Mouse (Mus musculus) embryo, embryonic 9.5 days (tissue): ENCODE measurements around the gene Gm42791.

Experiments
- DNase-seq: peaks from one replicate; pipeline ENCODE4 v3.0.0-alpha.2; 2017; ENCODE audit errors: extremely low spot score

Gm42791 gene

DNA sequence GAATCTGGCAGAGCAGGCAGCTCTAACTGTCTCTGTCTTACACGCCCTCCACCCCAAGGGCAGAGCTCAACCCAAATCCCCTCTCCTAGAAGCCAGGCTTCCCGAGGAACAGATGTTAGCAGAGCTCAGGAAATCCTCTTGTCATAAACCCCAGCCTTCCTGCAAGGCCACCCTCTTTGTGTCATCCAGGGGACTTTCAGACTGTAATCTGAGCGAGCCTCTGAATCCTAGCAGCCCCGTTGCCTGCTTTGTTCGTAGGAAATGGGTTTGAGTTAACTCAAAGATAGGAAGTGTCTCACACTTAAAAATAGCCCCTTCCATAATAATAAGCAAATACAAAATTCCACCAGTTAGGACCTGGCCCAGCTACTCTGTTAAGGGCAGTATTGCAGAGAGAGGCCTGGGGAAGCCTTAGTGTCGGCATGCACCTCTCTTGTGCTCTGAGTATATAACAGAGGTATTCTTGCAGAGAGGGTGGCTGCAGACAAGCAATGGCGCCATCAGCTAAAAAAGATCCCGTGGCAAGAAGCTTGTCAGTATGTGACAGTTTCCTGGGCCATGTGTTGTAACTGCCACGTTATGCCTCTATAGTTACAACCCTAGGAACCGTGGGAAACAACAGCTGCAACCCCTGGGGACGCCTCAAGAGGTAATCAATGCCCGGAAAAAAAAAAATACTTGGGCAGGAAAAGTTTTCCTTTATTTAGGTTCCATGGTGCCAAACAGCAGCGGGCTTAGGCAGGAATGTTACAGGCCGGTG, 17.1 kb downstream of the Gm42791 start:
- DNase-seq = no peak

DNA sequence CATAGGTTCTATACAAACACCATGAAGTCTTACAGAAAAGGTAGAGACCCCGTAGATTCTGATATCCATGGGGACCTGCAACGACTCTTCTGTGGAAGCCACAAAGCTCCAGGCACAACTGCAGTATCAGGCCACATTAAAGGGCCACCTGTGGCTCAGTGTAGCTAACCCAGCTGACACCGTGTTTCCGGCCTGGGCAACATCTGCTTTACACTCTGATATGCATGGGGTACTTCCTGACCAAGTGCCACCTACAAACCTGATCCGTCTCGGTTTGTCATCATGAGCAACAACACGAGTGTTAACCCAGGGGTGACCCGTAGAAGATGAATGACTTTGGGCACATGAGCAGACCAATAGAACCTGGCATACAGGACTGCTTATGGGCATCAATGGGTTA, 18.1 kb downstream of the Gm42791 start:
- no peak for DNase-seq

DNA sequence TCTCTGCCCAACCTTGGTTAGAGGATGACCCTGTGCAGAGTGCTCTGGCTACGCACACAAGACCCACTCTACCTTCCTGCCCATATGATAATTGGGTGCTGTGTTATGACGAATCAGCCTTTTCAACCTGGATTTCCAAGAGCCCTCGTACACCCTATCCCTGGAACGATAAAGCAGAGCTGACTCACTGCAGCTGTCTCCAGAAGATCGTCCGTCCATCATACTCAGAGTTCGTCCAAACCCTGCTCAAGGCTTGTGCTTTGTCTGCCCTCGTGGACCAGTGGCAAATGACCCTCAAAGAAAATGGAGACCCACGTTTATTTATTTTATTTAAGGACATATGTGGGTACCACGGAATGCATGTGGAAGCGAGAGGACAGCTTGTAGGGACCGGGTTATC, 19.9 kb downstream of the Gm42791 start:
- no peak for DNase-seq

DNA sequence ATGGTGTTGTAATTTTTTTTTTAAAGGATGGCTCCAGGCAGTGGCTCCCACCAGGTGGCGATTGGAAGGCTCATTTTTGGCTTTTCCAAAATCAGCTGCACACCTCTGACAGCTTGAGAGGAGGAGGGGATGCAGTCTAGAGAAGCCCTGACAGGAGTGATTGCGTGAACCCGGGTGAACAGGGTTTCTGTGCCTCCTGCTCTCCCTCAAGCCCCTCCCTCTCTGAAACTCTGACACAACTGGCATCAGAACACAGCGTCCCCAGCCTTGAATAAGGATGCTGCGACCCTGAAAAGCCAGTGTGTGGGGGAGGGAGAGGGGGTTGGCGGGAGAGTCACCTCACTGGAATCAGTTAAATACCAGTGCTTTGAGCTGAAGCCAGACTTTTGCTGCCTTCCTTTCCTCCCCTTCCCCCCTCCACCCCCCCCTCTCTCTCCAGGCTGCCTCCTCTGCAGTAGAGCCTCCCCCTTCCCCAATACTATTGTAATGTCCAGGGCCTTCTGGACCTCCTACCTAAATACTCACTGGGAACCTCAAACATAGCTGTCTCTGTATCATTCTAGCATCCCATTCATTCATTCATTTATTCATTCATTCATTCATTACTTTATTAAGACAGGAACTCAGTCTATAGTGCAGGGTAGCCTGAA, 21.8 kb downstream of the Gm42791 start:
- DNase-seq = no peak

DNA sequence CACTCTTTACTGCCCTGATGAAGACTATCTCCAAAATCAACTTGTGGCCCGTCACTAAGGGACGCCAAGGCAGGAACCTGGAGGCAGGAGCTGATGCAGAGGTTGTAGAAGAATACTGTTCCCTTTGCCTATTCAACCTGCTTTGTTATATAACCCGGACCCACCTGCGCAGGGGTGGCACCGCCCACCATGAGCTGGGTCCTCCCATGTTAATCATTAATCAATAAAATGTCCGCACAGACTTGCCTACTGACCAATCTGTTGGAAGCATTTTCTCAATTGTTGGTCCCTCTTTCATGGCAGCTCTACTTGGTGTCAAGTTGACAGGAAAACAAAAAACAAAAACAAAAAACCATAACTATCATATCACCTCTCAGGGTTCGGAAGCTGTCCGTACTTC, 22.8 kb downstream of the Gm42791 start:
- no peak for DNase-seq

DNA sequence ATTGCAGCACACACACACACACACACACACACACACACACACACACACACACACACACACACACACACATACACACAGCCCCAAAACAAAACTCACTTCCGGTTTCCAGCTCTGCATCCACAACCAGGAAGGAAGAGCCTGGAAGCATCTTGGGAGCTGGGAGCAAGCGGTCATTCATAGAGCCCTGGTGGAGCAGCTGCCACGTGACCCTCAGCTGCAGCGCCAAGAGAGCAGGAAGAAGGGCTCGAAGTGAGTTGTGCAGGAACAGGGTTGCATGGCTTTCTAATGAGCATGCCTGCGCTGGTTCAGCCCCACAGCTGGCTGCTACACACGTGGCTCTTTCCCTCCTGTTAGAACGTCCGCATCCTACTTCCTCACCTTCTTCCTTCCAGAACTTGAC, 25.3 kb downstream of the Gm42791 start:
- no peak for DNase-seq

DNA sequence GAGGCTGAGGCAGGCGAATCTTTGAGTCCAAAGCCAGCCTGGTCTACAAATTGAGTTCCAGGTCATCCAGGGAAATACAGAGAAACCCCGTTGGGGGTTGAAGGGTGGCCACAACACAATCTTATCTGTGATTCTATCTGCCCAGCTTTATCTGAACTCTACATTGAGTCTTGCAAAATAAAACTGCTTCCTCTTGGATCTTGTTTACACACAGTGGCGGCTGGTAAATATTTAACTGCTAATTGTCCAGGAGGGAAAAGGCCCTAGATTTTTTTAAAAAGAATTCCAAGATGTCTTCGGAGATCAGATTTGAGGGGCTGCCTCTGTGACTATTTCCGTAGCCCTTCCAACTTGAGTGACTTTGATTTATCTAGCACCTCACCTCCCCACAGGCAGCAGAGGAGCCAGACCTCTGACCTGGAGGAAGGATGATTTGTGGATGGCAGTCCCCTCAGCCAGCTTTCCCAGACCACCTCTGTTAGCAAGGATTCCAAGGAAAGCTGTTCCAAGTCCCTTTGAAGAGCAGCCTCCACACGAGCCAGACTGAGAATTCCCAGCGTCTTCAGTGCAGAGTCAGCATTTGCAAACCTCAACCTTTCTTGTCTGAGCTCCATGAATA, 25.9 kb downstream of the Gm42791 start:
- DNase-seq = no peak

DNA sequence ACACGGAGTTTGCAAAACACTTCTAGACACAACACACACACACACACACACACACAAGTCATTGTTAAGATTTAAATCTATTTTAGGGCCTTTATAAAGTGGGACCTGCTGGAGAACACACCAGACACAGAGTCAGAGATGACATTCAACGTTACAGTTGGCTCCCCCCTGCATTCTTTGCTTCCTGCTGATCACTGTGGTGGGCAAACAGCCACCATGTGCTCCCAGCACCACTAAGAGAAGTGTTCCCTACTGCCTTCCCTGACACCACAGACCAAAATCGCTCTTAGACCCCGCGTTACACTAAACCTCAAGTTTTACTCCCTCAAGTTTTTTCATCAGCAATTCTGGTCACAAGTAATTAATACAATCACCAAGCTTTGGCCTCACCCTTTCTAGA, 26.8 kb downstream of the Gm42791 start:
- DNase-seq = no peak

DNA sequence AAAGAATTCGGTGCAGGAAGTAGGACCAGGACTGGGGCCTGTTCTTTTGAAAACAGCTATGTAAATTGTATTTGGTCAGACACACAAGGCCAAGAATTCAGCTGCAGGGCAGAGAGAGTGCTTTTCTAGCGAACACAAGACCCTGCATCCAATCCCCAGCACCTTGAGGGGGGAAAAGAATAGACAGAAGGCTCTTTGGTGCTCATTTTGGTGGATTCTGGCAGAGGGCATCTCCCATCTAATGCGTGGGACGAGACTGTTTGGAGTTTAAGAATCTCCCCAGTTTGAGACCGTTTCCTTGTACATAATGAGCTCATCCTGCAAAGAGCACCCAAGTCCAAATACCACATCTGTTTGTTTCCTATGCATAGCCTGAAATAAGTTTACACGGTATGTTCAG, 28.6 kb downstream of the Gm42791 start:
- DNase-seq = no peak

DNA sequence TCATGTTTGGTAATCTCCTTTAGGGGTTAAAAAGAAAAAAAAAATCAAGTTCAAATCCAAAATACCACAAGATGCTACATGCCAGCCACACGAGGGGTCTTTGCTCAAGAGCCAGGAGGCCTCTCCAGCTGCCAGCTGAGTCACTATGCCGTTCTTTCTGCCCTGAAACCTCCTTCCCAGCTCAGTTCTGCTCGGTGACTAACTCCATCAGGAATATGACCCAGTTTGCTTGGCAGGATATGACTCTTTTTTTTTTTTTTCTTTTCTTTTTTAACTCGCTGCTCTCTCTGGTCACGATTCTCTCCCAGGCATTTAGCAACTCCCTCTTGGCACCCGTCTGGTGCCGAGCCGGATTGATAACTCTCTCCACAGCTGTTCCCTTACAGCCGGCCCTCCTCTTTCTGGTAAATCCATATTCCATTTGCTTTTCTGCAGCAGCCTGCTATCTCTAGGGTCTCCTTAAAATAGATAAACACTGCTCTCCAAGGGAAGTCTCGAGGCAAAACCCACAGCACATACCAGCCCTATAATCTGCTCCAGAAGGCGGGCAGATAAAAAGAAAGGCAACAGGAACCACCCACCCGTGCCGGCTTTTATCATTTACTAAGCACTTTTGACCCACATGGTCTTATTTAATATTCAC, 29.1 kb downstream of the Gm42791 start:
- DNase-seq = no peak

DNA sequence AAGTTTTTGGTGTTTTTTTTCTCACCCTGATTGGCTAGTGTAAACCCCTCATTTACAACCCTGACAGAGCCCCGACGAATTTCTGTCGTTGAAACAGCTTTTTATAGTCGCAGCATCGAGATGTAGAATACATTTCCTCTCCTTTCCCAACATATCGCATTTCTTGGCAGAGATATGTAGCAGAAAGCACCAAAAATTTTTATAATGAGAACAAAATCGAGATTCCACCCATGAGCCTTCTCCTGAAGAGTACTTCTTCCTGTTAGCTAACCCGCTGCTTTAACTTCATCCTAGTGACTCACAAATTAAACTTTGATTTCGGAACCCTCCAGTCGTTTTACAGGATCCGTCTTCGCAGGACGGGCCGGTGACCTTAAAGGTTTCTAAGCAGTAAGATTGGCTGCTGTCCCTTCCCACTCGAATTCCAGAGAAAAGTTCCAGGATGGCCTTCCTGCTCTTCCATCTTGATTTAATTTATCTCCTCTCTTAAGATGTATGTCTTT, 29.8 kb downstream of the Gm42791 start:
- DNase-seq = no peak

DNA sequence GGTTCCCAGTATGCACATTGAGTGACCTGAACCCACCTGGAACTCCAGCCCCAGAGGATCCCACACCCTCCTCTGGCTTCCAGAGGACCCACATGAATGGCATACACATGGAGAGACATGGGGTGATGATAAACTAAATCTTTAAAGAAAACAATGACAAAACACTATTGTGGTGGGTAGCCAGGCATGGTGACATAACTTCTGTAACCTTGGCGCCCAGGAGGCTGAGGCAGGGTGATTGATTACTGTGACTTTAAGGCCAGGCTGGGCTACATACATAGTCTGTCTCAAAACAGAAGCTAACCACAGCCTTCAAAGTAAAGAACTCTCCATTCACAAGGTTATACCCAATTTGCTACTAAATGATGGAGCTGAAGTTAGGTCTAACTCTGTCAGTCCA, 30.7 kb downstream of the Gm42791 start:
- DNase-seq = no peak

DNA sequence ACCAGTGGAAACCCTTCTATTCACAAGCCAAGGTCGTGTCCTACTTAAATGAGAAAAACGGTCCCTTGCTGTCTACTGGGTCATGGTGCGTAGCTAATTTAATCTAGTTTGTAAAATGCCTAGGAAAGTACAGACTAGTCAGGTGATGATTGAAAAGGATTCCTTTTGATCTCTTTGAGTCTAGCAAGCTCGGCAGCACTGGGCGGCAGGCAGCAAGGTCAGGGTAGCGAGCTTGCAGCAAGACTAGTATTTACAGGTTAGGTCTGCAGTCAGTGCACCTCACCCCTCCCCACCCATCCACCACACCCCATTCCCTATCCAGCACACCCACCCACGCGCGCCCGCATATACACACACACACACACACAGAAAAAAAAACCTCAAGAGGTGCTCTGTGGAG, 34.7 kb downstream of the Gm42791 start:
- DNase-seq = no peak

DNA sequence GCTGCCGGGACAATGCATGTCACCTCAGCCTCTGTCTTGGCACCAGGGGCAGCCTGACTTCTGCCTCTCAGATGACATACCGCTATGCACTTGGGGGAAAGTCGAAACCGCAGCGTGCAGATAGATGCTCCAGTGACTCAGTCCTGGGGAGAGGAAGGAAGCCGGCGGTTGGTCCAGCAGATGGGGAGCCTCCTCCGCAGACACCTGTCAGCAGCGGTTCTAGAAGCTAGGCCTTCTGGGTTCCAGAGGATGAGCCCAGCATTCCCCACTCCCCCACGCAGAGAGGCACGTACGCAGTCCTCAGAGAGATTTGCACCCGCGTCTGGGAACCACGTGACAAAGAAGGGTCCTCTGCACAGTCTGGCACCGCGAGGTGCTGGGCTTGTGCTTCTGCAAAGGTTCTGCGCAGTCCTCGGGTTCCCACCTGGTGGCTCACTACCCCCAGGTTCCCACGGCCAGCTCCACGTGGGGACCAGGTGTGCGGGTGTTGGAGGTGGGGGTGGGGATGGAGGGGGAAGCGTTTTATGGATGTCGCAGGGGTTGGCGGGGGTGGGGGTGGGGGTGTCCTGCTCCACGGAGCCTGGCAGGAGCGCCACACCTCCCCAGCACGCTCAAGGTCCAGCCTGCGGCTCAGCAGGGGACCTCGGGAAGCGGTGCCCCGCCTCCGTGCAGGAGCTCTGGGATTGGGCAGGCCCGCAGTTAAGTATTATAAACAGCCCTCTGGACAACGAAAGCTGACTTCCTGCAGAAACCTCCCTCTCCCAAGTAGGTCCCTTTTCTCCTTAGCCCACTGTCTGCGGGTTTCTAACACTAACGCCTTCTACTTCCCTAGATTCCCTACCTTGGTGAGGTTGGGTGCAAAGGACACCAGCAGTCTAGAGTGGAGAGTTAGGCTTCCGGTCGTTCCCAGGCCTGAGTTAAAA, 35.6 kb downstream of the Gm42791 start:
- DNase-seq = no peak

DNA sequence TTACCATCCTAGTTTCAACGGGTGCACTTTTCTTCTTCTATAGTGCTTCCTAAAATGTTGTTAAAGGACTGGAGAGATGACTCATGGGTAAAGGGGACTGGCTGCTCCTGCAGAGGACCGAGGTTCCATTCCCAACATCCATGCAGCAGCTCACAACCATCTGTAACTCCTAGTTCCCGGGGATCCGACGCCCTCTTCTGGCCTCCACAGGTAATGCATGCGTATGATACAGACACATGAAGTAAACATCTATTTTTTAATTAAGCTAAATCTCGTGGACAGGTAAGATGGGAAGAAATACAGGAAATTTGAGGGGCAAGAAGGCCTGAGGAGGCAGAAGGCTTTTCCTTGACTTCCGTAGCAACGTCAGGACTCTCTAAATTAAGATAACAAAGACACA, 36.6 kb downstream of the Gm42791 start:
- no peak for DNase-seq

DNA sequence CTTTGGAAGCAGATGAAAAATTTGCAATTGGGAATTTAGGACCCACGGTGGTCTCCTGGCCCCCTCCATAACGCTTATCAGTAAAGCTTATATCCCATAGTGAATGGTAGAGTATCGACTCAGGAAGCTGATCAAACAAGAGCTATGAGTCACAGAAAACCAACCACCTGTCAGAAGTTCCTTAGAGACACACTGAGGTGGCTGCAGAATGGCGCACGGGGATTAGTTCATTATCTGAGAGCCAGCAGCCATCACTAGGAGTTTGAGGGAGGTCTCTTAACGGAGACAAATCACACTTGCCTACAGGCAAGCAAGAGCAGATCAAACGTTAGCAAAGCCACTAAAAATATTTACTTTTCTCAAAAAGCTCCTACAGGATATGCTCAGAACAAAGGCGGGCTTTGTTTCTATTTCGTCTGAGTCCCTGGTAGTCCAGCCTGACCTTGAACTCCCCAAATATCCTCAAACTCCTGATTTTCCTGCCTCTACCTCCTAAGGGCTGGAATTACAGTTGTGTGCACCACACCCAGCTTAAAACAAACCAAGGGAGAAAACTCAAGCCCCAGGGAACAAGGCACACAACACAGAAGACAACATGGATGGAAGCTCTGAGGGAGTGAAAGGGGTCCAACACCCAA, 37.9 kb downstream of the Gm42791 start:
- DNase-seq = no peak

DNA sequence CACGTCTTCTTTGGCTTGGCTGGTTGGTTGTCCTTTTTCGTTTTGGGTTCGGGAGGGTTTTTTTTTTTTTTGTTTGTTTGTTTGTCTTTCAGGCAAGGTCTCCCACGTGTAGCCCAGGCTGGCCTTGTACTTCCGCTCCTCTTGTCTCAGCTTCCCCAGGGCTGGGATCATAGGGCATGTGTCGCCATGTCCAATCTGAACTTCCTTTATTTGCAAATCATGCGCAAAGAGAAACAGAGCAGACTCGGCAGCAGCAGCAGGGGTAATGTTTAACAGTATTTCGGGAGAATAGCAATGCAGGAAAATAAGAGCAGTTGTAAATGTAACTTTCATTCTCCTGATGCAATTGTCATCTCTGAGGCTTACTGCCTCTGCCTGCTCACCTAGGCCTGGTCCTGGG, 38.9 kb downstream of the Gm42791 start:
- no peak for DNase-seq

DNA sequence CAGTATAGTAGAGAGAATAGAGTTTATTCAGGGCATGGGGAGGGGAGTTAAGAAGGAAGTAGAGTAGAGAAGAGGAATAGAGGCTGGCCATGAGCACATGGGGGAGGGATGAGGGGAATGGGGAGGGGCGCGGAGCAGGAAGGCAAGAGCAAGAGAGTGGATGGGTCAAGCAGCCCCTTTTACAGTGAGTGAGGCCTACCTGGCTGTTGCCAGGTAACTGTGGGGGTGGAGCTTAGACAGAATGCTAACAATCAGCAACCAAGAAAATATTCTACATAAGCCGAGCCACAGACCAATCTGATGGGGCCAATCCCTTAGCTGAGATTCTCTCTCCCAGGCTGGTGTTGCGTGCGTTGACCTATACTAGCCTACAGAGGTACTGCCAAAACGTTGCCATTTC, 39.4 kb downstream of the Gm42791 start:
- DNase-seq = no peak

DNA sequence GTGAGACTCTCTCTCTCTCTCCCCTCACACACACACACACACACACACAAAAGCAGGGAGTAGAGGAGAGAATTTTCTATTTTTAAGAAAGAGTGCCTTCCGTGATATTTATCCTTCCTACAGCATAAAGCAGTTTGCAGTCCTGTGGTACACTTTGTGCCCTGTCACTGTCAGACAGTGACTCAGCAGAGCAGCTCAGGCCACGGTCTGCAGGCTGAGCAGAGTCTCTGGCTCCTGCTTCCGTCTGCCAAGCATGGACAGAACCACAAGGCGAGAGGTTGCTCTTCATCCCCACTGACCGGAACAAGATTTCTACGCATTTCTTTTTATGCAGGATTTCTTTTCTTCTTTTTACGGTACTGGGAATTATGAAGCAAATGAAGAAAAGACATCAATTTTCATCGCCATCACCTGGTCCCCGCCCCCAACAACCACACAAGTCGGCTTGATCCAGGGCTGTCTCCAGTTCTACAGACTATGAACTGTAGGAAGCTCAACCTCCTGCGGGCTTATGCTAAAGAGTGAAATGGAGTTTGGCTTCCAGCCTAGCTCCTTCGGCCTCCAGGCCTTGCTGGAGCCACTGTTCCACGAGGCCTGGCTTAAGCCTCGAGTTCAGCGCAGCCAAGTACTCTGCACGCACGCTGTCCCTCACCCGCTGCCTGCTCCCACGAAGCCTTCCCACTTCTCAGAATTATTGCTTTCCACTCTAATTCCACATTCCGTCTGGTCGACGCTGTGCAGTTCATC, 40.5 kb downstream of the Gm42791 start:
- DNase-seq = no peak

DNA sequence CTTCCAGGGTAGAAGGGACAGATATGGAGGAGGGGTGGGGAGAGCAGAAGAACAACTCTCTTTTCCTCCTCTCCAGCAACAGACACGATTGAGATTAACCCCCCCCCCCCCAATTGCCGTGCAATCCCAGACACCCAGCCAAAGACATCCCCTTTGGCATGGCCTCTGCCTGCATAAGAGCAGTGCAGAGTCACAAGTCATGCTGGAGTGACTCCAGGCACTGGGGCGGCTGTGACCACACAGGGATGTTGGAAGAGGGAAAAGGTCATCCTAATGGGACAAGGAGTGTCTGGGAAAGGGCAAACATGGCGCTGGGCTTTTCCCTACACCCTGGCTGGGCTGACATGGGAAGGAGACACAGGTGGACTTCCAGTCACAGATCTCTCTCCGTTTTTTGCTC, 41.8 kb downstream of the Gm42791 start:
- no peak for DNase-seq
